Mouse (Mus musculus) spleen, postnatal 36 days (tissue): ENCODE results near the gene Cox8b.

Experiments
- DNase-seq, 2 experiments: peaks; one replicate each; pipeline ENCODE4 v3.0.0; 2022; ENCODE audit warnings: low spot score in 2 of 2, mixed read lengths in 1 of 2

Gene Cox8b

DNA sequence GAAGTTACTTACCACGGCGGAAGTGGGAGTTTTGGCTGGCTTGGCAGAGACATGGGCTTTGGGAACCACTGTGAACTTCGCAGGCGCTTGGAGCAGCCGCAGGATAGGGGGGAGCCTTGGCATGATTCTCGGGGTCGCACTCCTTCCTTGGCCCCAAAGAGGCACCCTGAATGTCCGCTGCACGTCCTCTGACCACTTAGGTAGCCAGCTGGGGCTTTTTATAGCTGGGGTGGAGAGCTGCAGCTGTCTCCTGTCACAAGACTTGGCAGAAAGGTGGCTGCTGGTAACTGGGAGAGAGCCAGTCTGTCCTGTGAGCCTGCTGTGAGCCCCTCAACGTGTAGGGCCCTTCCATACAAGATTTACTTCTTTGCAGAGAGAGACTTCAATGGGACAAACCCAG is at the start of gene Cox8b:
Gene Cox8b (minus strand): TSS at position 227 of the 400 bp plus-strand sequence.
- DNase-seq, result no peak

DNA sequence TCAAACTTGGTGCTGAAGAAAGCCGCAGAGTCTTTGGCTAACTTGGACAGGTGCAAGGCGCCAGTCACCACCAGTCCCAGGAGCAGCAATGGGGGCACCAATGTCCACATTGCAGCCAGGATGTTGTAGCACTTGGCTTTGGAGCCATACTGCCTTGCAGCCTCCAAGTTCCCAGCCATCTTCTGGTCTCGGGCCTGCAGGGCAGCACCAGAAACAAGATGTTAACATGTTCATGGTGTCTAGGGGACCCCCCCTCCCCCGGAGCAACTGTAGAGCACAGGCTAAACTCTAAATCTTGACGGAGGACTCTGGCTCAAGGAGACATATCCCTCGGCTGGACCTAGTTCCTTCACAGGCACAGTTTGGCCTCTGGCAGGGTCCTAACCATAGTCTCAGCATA is 49.0 kb upstream of the Cox8b start:
- DNase-seq, result no peak

DNA sequence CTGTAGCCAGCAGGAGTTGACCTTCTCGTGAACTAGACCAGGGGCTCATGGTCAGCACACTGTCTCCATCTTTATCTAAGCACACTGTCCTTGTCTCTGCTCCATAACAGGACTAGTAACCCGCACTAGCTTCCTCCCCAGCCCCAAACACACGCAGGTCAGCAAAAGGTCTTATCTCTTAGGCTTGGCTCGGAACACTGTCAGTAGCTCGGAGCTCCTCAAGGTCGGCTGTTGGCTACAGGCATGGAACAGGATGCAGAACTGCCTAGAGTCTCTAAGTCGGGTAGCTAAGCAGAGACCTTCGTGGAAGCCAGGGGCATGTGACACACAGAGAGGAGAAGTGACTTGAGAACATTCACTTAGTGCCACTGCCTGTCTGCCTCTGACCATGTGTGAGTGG is 47.9 kb upstream of the Cox8b start:
- no peak for DNase-seq

DNA sequence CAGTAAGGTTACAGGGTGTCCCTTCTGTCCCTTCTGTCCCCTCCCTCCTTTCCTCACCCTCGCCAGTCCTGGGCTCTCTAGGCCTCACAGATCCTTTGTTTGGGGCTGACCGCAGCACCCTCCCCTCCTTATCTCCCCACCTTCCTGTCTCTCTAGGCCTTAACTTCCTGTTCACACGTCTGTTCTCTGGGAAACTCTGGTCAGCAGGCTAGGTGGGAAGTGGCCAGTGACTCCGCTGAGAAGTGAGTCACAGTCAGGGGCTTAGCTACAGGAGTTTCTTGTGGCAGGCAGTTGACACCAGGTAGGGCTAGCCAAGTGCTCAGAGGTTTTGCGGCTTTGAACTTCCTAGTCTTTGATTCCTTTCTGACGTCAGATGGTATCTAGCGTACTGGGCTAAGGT is 46.7 kb upstream of the Cox8b start:
- DNase-seq, result no peak

DNA sequence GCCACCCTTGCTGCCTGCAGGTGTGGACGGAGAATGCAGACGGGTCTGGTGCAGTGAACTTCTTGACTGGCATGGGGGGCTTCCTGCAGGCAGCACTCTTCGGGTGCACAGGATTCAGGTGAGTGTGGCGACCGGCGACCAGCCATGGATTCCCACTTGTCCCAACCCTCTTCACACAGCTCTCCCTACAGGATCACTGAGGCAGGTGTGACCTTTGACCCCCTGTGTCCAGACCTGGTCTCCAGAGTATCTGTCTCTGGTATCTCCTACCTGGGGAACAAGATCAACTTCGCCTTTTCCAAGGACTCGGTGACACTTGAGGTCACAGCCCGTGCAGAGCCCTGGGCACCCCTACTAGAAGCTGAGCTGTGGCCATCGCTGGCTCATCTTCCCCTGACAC is 46.1 kb upstream of the Cox8b start:
- no peak for DNase-seq

DNA sequence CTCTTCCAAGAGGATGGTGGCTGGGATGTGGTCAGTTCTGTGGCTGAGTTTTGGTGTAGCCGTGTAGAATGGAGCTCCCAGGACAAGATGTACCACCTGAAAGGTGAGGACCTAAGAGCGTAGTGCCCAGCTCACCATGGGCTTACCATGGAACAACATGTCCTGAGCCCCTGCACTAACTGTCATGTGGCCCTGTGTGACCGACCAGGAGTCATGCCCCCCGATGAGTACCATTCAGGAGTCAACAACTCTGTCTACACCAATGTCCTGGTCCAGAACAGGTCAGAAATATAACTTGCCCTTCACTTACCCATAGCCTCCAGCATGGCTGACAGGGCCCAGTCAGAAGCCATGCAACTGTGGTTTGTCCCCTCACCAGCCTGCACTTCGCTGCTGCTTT is 45.0 kb upstream of the Cox8b start:
- DNase-seq, result no peak

DNA sequence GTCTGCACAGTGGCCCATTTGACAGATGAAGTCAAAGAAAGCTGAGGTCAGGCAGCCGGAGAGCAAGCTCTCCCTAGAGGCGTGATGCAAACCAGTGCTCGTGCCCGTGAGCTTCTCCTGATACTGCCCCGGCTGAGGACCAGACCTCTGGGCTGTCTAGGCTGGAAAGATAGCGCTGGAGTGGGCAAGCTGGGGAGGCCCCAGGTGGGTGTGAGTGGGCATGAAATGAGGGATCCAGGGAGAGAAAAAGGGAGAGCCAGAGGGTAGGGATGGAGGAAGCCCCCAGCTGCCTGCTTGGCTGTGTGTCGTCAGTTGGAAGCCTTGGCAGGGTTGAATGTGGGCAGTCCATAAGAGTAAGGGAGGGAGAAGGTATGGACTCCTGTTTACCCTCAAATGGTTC is 44.0 kb upstream of the Cox8b start:
- no peak for DNase-seq

DNA sequence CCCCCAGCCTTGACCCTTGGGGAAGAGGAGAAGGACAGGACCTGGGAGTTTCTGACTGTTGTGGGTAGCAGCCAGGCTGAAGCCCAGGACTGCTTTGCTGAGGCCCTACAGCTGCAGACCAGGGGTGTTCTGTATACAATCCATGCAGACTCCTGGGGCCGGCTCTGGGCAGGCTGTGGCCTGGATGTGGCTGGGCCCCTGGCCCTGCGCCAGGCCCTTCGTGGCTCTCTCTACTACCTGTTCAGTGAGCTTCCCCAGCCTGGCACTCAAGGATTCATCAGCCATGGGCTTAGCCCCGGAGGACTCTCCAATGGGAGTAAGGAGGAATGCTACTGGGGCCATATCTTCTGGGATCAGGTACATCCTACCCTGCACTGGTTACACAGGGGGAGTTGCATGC is 43.1 kb upstream of the Cox8b start:
- no peak for DNase-seq

DNA sequence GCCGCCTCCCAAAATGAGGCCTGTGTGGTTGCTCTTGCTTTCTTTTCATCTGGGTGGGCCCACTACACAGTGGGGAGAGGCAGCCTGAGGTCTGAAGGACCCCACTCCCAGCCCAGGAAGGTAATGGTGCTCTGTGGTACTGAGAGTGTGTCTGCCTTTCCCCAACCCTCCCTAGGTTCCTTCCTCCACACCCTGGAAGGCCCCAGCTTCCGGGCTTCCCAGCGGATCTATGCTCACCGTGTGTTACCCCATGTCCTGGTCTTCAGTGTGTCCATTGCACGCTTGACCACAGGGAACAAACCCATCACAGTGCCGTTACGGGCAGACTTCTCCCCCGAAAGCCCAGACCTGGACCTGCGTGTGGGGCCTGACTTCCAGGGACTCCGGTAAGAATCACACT is 42.6 kb upstream of the Cox8b start:
- no peak for DNase-seq

DNA sequence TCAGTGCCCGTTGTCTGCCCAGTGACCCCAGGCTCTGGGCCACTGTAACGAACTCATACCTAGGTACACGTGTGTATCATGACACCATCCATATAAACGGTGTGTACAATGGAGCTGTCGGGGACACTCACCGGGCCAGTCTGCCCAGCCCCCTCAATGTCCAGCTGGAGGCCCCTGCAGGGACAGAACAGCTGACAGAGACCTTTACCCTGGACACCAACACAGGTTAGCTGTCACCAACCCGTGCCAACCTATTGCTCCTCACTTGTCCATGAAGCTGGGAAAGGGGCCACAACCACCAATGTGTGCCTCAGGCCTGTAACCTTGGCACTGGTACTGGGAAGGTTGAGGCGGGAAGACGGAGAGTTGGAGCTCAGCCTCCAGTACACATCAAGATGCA is 42.1 kb upstream of the Cox8b start:
- no peak for DNase-seq

DNA sequence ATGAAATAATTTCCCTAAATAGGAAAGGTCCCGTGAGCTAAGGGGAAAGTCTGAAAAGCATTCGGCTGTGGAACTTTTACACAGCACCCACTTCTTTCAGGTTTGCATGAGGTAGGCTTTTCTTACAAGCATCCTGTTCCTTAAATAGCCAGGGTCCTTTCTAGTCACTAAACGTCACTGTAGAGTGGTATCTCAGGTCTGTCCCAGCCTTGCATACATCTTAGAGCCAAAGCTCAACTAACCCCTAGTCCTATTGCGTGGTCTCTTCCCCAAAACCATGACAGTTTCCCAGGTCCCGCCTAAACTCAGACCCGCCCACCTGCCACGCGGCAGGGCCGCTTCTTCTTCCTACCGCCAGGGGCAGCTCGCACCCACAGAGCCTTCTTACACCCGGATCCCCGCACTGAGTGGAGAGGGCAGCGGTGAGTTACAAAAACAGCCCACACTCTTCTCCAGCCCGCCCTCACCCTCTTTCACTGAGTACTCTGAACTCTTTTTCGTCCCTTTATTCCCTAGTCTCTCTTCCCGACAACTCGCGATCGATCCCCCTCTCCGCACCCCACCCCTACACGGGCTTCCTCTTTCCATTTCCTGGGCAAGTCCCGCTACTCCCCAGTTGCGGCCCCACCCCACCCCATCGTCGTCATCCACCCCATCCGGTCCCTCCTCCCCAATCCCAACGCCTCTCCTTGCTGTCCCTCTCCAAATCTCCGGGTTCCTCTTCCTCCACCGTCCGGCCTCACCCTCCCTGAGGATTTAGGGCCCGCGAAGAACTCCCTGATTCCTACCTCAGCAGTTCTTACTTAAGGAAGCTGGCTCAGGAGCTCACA is 41.2 kb upstream of the Cox8b start, which contains the start of gene Pgghg:
Gene Pgghg (plus strand): TSS at position 170 of the 830 bp plus-strand sequence.
- peak; percentile 86 to 87 for DNase-seq

DNA sequence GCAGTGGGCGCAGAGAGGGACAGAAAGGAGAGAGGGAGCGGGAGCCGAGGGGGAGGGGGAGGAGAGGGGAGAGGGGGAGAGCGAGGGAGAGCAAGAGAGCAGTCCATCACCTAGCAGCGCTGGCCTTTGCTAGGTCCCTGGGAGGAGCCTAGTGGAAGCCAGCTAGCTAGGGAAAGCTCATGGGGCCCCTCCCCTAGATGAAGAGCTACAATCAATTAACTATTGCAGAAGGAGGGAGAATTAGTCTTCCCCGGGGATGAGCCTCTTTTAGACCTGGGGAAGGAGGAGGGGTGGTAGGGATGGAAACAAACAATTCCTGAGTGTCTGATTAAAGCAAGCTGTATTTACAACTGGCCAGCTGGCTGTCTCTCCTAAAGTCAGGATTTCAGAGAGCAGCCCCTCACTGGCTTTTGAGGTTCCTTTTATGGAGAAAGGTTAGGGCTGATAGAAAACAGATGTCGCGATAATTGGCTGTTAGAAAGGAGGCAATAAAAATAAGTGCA is 39.5 kb upstream of the Cox8b start:
- DNase-seq, result no peak

DNA sequence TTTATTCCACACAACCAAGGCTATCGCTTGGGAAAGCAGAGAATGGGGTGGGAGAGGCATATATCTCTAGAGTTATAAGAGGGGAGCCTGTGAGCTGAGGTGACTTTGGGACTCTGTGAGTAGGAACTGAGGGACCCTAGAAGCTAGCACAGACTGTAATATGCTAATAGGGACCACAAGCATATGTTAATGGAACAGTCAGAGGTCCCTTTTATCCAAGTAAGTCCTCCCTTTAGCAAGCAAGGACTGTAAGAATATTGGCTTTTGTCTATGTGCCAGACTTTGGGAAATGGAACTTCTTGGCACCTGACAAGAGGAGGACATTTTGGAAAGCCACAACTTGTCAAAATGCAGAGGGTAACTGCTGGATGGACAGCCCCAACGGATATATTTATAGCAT is 38.6 kb upstream of the Cox8b start:
- DNase-seq, result no peak

DNA sequence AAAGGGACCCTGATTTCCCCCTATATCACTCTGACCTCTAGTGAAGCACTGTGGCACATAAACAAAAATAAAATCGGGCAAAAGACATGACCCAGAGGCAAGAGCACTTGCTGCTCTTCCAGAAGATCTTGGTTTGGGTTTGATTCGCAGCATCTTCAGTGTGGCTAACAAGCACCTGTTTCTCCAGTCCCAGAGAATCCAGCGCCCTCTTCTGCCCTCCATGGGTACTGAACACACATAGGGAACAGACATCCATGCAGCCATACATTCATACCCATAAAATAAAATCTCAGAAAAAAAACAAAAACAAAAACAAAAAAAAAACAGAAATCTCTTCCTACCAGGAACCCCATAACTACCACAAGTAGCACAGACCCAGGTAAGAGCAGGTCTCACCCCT is 38.2 kb upstream of the Cox8b start:
- DNase-seq, result no peak

DNA sequence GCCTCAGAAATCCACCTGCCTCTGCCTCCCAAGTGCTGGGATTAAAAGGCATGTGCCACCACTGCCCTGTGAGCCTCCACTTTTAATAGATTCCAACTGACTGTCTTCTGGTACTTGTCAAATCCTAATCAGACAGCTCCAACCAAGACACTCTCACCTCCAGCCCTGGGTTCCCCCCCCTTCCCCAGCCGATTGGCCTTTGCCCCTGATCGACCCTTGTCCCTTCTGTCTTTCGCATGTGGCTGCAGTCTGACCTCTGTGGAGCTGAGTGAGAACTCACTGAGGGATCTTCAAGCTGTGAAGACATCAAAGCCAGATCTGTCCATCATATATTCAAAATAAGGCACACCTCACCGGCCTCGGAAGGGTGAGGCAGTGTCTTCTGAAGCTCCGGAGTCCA is 26.9 kb upstream of the Cox8b start:
- no peak for DNase-seq

DNA sequence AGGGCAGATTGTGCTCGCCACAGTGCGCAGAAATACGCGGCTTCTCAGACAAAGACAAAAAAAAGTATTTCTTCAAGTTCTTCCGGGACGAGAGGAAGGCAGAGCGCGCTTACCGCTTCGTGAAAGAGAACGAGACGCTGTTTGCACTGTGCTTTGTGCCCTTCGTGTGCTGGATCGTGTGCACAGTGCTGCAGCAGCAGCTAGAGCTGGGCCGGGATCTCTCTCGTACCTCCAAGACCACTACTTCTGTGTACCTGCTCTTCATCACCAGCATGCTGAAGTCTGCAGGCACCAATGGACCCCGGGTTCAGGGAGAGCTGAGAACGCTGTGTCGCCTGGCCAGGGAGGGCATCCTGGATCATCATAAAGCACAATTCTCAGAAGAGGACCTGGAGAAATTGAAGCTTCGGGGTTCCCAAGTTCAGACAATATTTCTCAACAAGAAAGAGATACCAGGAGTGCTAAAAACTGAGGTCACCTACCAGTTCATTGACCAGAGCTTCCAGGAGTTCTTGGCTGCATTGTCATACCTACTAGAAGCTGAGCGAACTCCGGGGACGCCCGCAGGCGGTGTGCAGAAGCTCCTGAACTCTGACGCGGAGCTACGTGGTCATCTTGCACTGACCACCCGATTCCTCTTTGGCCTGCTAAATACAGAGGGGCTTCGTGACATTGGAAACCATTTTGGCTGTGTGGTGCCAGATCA is 23.0 kb upstream of the Cox8b start:
- DNase-seq, result no peak

DNA sequence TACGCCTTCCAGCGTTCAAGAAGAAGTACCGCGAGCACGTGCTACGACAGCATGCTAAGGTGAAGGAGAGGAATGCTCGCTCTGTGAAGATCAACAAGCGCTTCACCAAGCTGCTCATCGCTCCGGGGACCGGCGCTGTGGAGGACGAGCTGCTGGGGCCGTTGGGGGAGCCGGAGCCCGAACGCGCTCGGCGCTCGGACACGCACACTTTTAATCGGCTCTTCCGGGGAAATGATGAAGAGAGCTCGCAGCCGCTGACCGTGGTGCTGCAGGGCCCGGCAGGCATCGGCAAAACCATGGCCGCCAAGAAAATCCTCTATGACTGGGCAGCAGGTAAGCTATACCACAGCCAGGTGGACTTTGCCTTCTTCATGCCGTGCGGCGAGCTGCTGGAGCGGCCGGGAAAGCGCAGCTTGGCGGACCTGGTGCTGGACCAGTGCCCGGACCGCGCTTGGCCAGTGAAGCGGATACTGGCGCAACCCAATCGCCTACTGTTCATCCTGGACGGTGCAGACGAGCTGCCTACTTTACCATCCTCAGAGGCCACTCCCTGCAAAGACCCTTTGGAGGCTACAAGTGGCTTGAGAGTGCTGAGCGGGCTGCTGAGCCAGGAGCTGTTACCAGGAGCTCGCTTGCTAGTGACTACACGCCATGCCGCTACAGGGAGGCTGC is 22.3 kb upstream of the Cox8b start:
- DNase-seq, result no peak

DNA sequence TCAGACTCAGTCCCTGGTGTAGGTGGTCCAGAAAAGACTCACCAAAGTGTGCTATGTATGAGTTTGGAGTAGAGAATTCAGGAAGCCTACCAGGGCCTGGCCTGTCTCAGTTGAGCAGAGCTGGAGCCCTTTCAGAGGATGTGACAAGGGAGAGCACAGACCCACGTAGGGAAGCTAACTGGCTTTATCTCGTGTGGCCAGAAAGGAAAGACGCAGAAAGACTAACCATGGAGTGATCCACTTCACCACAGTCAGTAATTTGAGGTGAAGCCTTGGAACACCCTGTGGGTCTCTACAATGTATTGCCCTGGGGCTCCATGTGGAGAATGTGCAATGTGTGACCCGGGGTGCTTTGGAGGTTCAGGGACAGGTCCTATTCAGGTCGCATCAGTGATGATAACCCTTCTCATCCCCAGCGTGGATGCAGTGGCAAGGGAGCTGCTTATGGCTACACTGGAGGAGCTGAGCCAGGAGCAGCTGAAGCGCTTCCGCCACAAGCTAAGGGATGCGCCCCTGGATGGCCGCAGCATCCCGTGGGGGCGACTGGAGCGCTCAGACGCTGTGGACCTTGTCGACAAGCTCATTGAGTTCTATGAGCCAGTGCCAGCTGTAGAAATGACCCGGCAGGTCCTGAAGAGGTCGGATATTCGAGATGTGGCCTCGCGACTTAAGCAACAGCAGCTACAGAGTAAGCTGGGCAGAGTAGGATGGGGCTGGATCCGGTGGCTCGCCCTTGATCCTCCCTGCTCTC is 21.2 kb upstream of the Cox8b start:
- no peak for DNase-seq

DNA sequence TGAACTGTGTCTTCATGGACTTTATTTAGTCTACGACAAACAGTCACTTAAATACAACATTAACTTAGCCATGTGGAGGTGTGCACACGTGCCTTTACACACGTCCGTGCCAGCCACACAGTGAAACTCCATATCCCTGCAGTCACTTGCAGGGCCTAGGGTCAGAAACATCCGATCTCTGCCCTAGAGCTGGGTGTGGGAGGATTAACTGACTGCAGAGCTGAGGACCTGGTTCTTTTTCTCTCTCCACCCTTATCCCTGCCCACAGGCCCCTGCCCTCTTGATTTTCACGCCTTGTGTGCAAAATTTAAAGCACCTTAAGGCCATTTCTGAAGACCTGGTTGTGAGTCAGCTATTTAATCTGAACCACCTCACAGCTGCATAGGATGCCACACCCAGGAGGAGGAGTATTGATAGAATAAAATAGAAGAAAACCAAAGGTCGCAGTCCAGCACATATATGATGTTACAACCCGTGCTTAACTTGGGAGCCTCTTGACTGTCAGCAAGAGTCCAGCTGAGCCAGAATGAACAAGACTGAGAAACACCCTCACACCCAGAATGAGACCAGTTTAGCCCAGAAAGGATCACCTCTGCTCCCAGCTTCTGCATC is 20.3 kb upstream of the Cox8b start, which contains the start of gene Nlrp6:
Gene Nlrp6 (plus strand): TSS at position 485 of the 612 bp plus-strand sequence.
- DNase-seq, result no peak

DNA sequence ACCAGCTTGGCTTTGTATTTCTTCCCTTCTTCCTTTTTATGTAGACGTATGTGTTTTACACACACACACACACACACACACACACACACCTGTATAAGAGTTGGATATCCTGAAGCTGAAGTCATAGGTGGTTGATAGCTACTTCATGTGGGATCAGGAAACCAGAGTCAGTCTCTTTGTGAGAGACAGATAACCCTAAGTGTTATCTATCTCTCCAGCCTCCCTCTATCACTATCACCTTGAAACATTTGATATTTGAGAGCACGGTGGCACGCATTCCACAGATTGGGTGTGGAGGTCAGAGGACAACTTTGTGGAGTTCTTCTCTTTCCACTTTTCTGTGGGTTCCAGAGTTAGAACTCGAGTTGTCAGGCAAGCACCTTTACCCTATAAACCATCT is 19.7 kb upstream of the Cox8b start:
- no peak for DNase-seq

DNA sequence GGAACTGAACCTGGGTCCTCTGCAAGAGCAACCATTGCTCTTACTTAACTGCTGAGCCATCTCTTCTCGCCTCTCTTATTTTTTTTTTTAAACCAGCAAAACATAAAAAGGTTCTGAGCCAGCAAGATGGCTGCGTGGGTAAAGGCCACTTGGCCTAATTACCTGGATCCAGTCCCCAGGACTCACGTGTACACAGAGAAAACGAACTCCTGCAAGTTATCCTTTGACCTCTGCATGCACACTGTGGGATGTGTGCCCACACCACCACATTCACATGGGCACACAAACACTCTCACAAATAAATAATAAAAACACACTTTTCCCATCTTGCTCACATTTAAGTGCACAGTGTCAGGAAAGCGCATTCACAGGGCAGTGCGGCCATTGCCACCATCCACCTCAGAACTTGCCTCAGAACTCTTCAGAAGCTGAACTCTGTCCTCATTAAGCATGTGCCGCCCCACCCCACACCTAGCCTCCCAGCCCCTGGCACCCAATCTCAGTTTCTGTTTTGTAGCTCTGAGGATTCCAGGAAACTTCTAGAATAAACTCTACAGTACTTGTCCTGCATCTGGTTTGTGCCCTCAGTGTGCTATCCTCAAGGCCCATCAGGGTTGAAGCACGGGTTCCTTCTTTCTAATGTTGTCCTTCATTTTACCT is 13.9 kb upstream of the Cox8b start:
- DNase-seq, result no peak
